Mouse (Mus musculus): ENCODE measurements around the gene Htr5b.

The Htr5b gene

GRCm38 (mm10) chr1:121460077-121460476 is 68.2 kb downstream of the Htr5b start:
- Histone ChIP-seq H3K9me3 (ENCODE audit: low read length) (no peaks in the 10 kb centered on the region), H3K36me3 (ENCODE audit: insufficient read depth, low read length) (peaks cover 32% of the 10 kb centered on the region), H3K4me3 (replicated peaks; ENCODE audit: low read length) (no peak overlapping the region), H3K4me1 (replicated peaks; ENCODE audit: low read depth, low read length) (0 out of 2 replicates have a peak, but pooled peaks cover 4% of the 10 kb centered on the region), H3K27me3 (ENCODE audit: insufficient read depth, low read length) (no peaks in the 10 kb centered on the region)
- TF ChIP-seq CTCF (conservative IDR thresholded peaks at IDR 0.05; ENCODE audit: low read length) (no peak), NANOG (IDR thresholded peaks at IDR 0.05; ENCODE audit: borderline replicate concordance, low read length) (no peak), POU5F1 (IDR thresholded peaks at IDR 0.05; ENCODE audit: borderline replicate concordance, low read length) (no peak)
